Mouse (Mus musculus) MEL-GATA-1-ER (cell line): ENCODE results near the gene Plaur.
A peak's percentile ranks its signal among the peaks of the same experiment; 100 is the strongest.

Source experiments
- DNase-seq: peaks from one replicate; pipeline ENCODE4 v3.0.0-alpha.2; 2012; ENCODE audit warnings: low read depth; ENCODE audit errors: extremely low read depth

The Plaur gene

DNA sequence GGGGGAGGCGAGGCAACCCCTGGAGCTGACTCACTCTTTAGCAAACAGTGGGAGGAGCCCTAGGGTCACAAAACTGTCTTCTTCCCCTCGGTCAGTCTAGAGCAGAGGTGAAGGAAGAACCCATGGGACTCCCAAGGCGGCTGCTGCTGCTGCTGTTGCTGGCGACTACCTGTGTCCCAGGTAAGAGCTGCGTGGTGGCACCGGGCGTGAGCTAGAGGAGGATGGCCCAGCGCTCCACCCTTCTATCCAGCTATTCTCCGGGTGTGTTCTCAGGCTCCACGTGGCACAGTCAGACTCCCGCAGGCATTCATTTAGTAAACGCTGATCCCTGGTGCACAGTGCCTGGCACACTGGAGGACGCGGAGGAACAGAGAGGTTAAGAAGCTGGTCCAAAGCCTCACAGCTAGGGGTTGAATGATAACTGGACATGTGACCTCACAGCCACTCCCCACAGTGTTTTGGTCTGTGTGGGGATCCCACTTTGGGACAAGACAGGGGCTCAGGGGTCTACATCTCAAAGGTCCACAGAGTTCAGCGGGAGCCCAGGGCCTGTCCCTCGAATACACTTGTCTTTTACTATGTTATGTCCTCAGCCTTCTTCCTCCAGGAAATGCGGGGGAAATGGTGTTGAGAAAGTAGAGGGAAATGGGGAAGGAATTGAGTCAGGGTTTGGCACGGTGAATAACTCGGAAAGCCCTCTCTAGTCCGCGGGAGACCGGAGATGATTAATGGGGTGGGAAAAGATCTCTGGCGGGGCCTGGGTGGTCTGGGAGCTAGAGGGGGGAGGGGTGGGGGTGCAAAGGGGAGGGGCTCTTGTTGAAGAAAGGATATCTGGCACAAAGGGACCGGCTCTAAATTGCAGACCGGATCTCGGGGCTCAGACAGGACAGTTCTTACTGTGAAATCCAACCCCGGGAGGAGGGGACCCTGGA lies at the start of gene Plaur:
Plaur (plus strand) TSS at position 97 of the 932 bp plus-strand sequence.
- DNase-seq, result no peak

GRCm38 (mm10) chr7:24413630-24414029 lies 48.7 kb upstream of the Plaur start:
- DNase-seq, result no peak

- DNase-seq, result no peak
Observed at GRCm38 (mm10) chr7:24415261-24415660, 47.0 kb upstream of the Plaur start.

- no peak for DNase-seq
Observed at GRCm38 (mm10) chr7:24419579-24419978, 42.7 kb upstream of the Plaur start.

- DNase-seq, result no peak
Observed at GRCm38 (mm10) chr7:24421648-24422047, 40.6 kb upstream of the Plaur start.

GRCm38 (mm10) chr7:24422251-24422650 lies 40.0 kb upstream of the Plaur start:
- DNase-seq, result no peak

DNA sequence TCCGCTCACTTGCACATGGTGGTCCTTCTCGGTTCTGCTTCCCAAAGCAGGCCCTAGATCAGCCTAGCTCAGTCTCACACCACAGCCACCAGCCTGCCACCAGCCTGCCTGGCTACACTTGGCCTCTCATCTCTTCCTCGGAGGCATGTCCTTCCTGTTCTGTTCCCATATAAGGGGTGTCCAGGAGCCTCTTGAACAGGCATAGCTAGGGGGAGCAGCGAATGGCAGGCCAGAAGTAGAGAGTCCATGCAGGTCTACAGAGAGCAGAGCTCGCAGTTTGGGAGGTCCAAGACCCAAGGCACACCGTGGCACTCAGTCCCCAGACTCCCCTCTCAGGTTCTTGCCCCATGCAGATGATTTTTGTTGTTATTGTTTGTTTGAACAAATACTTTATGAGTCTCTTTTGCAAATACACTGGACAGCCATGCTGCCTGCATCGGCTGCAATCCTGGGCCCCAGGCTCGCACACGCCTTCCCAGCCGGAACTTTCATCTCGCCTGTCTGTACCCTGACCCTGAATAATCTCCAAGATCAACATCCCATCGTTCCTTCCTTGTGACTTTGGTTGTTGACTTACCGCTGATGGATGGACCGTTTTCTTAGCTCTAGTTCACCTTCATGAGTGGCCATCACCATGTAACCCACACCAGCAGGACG lies 39.0 kb upstream of the Plaur start:
- no peak for DNase-seq

DNA sequence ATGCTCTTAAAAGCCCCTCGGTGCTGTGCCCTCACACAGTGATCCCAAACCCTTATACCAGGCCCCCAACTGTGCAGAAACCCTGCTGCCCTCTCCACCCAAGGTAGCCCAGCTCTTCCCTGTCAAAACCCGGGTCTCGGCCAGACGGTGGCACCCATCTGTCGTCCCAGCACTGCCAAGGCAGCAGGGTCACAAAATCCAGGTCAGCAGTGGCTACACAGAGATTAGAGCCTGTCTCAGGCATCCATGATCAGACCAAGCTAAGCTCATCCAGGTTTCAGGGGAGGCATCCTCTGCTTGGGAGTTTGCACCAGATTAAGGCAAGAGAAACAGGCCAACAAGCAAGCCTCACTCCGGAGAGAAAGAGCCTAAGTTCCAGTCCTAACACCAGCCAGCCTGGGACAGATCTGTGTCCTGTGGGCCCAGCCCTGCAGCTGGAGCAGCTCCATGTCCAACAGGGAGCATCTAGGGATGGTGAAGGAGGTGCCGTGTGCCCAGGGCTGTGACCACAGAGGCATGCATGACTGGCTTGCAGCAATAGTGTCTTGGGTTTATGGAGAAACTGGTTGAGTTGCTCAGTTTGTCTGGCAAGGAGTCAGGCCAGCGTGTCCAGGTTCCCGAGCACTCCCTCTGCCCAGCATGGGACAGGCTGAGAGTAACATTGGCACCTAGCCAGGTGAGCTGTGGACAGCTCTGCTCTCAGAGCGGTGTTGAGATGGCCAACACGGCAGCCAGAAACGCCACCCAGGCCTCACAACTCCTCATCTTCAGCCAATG lies 38.1 kb upstream of the Plaur start:
- no peak for DNase-seq

- DNase-seq, result no peak
Observed at GRCm38 (mm10) chr7:24425919-24426318, 36.4 kb upstream of the Plaur start.

- DNase-seq, result no peak
Observed at GRCm38 (mm10) chr7:24427168-24427567, 35.1 kb upstream of the Plaur start.

- no peak for DNase-seq
Observed at GRCm38 (mm10) chr7:24428725-24429124, 33.6 kb upstream of the Plaur start.

- DNase-seq, result no peak
Observed at GRCm38 (mm10) chr7:24429413-24430112, 32.7 kb upstream of the Plaur start.

GRCm38 (mm10) chr7:24430551-24431345 lies 31.5 kb upstream of the Plaur start:
- DNase-seq, result no peak

GRCm38 (mm10) chr7:24431713-24432112 lies 30.6 kb upstream of the Plaur start:
- no peak for DNase-seq

DNA sequence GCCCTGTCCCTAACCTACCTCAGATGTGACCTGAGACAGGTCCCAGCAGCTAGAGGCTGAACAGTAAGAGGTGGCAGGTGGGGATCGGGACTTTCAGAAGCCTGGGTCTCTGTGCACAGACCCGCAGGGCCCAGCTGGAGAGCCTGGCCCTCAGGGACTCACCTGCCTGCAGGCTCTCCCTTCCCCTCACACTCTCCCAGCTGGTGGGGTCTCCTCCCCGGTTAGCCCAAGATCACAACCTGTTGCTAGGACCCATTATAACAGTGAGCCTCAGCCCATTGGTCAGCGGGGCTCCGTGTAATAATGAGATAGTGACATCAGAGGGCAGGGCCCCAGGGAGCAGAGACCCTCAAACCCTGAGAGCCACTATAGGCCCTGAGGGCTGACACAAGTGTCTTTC lies 27.0 kb upstream of the Plaur start:
- no peak for DNase-seq

GRCm38 (mm10) chr7:24437981-24438380 lies 24.3 kb upstream of the Plaur start:
- DNase-seq, result no peak

DNA sequence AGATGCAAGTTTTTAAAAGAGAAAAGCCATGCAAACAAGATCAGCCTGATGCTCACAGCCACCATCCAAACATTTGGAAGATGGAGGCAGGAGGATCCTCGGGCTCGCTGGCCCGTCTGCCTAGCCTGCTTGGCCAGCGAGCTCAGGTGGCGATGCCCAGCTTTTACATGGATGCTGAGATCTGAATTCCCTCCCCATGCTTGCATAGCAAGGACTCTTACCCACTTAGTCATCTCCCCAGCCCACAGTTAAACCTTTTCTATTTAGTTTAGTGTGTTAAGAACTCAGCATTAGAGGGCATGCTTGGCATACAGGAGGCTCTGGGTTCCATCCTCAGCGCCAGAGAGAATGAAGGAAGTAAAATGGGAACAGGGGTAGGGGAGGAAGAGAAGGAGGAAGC lies 23.1 kb upstream of the Plaur start:
- no peak for DNase-seq

GRCm38 (mm10) chr7:24439891-24440290 lies 22.4 kb upstream of the Plaur start:
- no peak for DNase-seq

DNA sequence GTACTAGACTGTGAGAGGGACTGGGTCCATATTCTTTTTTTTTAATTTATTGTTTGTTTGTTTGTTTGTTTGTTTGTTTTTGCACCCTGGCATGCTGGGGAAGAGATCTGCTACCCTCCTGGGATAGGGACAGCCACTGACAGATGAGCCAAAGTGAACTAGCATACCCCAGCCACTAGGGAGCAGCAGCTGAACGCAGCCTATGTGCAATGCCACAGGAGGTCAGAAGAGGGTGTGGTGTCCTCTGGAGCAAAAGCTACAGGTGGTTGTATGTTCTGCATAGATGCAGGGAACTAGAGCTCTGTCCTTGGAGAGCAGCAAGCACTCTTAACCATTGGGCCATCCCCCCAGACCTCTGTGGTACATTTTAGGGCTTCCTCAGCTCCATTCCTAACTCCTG lies 20.5 kb upstream of the Plaur start:
- peak; percentile 64 for DNase-seq

GRCm38 (mm10) chr7:24442313-24442712 lies 20.0 kb upstream of the Plaur start:
- DNase-seq, result no peak
